Mouse (Mus musculus): Measurements from ENCODE around the gene Vwa3b.

Gene Vwa3b

DNA sequence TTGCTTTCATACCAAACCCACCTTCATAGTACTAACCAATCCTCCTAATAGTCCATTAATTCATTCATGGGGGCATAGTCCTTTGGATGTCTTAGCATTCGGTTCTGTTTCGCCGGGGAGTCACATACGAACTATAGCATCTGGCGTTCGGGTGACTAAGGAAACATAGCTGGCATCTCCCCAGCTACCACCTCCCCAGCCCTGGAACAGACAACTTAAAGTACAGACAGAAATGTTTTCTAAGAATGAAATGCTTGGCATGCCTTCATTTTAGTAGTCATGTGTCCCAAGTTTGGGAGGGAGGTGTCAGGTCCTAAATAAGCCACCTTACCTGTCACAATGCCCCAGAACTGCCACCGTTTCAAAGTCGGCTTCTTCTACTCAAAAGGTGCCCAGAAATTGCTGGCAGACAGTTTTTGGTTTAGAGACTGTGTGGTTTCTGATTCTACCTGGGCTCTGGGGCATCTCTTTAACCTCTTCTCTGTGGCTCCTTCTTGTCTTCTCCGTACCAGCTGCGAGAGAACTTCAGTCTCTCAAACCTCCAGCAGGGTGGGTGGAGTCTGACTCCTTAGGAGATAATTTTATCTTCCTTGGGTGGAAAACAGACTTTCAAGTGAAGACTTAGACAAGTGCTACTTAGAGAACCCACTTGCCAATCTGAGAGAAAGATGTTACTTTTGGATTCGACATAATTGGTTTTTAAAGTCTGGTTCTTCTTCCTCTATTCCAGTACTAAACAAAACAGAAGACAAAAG, 39.4 kb downstream of the Vwa3b start:
- DNase-seq: no peak

DNA sequence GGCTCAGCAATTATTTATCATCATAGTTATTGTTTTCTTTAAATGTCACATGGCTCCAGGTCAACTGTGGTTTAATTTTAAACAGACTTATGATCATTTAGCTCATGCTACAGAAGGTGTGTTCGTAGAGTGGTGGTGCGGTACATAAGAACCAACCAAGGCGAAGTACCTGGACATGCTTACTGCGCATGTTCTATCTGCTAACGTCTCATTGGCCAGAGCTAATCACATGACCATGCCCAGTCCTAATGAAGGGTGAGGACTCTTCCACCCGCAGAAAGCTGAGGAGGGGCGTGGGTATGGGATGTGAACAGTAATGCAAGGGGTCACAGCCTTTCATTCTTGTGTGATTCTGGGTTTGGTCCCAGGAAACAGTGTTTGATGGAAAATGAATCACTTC, 49.4 kb downstream of the Vwa3b start:
- no peak for DNase-seq

DNA sequence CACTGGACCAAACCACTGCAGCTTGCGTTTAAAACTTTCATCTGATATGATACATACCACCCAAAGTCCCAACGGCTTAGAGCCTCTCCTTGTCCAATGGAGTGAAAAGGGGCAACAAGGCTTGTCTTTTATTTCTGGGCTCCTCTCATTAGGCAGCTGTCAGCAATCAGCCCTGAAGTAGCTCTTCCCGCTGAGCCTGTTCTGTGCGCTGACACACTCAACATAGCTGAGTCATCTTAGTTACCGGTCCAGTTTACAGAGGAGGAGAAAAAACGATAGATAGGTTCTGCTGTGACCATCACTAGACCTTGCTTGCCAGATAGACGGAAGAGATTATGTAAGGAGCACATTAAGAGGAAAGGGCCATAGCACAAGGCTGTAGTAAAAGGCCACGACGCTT, 50.9 kb downstream of the Vwa3b start:
- DNase-seq: no peak

DNA sequence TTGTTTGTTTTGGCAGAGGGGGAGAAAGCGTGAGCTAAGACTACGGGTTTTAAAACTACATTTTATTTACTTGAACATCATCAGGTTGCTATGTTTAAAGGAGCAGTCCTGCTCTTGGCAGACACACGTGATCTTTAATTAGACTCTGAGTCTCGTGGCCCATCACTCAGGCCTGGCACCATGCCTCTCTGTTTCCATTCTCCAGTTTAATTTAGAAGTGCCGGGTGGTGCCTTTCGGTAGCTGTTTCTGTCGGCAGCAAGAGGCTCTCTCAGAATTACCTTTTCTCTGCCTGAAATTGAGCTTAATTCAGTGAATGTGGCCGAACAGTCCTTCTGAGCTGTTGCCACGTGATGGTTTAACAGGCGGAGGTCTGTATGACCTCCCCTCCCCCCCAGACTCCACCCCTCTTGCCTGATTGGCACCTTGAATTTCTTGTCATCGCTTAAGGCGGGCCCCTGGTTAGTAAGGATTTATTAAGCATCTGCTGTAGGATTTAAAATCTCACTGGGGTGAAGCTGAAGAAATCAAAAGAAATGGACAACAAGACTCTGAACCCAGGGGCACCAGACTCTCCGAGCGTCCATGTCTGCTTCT, 51.7 kb downstream of the Vwa3b start:
- DNase-seq: no peak

DNA sequence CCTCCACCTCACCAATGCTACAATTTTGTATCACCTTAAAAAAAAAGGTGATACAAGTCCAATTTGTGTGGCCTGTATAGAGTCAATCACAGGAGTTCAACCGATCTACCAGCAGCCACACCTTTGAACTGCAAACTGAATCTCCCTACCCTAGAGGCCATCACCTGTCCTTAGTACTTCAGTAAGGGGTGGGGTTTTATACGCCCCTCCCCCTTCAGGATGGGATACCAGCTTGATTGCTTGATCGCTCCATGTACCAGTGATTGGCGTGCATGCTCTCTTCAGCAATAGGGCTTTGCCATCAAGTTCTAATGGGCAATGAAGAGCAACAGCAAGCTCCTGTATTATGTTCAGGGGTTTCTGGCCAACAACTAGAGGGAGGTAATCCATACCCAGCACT, 54.0 kb downstream of the Vwa3b start:
- no peak for DNase-seq

DNA sequence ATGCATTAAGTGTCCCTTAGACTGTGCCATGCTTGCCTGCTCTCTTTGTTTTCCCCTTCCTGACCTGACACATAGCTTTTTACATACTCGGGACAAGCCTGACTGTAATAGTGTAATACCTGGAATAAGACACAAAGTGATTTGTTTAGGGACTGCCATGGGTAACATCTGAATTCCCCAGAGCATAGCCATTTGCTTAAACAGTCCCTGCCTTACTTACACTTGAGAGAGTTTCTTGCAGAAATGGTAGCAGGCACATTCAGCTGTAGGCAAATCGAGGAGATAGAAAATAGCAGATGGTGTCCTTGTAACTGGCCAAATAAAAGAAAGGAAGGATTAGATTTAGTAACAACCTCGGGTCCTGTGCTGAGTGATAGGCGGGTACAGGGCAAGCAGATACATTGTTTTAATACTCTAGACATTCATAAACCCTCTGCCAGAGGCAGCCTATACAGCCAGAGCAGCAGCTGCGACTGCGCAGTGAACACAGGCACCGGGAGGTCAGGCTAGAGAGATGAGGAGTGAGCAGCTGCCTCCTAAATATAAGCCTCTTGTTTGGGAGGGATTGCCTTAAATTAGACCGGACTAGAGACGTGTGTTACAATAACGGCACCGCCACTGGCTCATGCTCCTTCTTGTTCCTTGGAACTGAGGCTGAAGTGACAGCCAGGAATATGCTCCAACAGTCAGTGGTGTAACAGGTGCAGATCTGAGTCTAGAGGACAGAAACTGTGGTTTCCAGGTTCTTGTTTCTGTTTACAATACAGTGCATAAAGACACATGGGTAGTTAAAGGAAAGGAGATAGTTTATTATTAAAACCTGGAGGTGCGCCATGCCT, 55.2 kb downstream of the Vwa3b start:
- no peak for DNase-seq

DNA sequence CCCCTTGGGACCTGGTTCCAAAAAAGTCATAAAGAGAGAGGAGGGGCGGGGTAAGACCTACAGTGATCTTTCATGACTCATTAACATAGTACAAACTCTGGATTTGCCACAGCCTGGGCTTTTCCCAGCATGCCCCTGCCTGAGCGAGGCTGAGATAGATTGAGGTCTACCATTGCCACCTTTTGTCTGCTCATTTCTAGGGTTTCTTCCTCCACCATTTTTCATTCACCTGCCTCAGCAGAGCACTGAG, 55.7 kb downstream of the Vwa3b start:
- no peak for DNase-seq

DNA sequence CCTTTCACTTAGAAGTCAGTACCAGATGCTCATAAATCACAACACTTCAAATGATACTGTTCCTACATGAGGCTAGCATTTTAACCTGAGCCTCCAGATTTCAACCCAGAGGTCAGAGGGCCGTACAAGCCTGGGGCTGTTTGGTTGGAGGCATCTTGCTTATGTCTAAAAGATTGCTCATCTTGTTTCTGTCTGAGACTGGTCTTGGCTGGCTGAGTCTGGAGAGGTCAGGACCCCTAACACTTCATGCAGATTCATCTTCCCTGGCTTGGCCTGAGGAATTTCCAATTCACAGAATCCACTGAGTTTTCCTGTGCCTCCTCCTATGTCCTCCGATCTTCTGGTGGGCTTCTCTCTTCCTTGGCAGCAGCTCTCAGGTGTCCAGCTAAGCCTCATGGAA, 57.7 kb downstream of the Vwa3b start:
- DNase-seq: no peak

DNA sequence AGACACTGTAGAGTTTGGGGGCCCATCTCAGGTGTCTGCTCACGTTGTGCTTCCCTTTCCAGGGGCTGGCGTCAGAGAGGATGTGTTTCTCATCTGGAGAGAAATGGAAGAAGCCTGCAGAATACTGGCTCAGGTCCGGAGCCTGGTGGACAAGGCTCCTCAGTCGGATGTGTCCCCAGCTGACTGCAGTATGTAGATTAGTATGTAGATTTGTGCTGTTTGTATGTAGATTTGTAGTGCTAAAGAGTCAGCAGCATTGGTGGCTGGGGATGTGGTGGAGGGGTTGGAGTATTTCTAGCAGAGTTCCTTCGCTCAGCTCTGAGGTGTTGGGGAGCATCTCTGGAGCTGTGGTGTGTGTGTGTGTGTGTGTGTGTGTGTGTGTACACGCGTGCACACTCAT, 58.8 kb downstream of the Vwa3b start:
- no peak for DNase-seq

DNA sequence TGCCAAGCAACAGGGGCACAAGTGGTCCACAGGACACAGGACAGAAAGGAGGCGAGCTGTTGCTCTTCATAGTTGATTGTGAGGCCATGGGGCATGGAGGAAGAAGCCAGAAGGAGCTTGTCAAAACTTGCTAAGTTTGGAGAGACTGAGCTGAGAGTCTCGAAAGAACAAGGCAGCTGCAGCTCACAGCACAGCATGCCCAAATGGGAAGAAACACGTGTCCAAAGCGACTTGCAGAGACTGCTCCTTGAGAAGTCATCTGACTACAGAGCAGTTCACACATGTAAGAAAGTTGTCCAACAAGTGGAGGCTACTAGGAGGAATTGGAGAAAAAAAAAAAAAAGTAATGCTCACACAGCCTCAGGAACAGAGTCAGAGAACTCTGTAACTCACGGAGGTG, 62.8 kb downstream of the Vwa3b start:
- DNase-seq: no peak

DNA sequence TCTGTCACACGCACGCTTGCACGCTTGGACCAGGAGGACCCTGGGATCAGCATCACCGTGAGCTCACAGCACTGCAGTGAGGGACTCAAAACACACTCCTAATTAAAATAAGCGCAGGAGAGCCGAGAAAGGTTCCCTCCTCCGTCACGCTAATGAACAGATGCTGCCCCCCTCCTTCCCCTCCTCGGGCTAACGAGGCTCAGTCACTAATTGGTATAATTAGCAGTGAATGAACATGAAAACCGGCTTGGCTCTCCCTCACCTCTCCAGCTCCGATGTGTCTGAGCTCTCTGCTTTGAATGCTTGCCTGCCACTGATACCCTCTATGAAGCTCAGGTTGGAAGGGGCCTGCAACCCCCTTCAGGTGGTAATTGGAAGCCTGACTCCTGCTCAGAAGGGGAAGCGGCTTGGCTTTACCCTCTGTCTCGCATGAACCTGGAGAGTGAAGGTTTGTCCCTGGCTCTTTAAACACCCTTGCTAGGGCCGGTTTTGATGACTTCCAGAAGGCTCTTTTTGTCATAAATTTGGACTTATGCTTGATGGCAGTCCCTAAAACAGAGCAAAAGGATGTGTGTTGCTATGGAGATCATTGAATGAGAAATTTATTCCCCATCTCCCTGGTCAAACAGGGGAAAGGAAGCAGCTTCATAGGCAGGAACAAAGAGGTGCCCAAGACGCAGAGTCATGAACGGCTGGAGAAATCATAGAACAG, 71.1 kb downstream of the Vwa3b start:
- no peak for DNase-seq

DNA sequence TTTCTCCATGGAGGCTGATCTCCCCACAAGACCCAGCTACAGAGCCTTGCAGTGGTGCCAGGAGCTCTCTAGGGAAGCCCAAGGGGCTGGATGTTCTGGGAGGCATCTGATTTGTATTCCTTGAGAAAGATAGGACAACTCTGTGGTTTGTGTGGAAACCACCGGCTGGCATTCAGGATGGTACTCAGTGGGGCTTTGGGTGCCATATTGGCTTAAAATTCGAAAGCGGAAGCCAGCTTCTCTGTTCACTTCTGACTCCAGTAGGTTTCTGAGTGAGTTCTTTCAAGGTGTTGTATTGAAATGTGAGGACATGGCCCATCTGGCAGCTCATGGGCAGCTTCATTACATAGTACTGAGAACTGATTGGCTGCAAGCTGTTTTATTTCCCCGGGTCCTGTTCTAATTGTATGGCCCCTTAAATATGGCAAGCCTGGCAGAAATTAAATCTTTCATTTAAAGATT, 71.7 kb downstream of the Vwa3b start:
- DNase-seq: no peak

DNA sequence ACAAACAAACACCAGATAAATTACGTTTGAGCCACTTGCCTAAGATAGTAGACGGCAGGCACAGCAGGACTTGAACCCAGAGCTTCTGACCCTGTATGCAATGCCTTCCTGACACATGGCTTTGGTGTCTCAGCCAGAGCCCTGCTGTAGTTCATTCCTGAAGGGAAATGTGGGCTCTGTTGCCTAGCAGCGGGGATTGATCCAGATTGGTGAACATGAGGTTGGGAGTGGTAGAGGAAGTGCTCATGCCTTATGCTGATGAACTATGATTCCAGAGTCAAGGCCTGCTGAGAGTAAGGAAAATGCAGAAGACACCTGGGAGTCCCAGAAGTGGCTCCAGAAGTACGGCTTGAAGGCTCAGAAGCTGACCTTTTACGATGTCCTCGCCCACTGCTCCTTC, 74.0 kb downstream of the Vwa3b start:
- no peak for DNase-seq

DNA sequence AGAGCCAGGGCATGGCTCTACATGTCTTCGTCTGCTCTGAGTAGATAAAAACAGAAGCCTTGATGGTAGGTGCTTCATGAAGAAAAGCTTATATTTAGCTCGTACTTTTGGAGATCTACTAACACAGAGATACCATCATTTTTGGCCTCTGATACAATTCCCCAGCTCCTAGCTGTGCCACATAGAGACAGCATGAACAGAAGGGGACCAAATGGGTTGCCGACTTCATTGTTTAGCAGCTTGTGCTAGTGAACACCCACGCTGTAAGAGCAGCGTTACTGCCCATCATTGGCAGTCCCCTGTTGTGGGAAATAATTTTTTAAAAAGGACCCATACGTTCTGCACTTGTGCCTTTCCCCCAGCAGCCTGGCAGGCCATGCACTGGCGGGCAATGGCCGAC, 74.6 kb downstream of the Vwa3b start:
- no peak for DNase-seq

DNA sequence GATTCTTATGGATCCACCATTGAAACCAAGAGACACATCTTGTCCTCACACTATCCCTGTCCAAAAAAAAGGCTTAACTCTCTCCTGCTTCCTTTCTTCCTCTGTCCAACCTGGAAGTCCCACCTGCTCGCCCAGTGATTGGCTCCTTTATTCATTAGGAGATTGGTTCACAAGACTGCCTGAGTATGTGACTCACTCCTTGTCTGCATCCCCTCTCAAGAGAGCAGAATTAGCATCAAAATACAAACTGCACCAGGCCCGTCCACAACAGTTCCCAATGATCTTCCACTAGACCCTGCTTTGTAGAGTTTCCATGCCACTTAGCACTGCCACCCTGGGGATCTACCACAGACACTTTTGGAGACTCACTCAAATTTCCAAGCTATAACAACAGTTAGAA, 75.3 kb downstream of the Vwa3b start:
- no peak for DNase-seq

DNA sequence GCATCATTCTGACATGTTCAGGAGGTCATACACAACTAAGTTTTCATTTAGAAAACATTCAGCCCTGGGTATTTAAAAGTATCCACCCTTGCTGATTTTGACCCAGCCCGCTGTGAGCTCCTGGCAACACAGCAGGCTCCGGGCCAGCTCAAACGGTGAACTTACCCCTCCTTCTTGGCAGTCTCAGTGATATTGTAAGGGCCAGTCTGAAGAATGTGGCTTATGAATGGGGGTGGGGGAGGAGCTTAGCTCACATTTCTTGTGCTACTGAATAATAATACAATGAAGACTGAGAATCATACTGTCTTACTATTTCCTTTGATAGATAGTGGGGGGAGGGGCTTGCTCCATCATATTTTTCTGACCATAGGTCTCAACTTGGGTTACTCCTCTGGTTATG, 78.8 kb downstream of the Vwa3b start:
- DNase-seq: no peak

DNA sequence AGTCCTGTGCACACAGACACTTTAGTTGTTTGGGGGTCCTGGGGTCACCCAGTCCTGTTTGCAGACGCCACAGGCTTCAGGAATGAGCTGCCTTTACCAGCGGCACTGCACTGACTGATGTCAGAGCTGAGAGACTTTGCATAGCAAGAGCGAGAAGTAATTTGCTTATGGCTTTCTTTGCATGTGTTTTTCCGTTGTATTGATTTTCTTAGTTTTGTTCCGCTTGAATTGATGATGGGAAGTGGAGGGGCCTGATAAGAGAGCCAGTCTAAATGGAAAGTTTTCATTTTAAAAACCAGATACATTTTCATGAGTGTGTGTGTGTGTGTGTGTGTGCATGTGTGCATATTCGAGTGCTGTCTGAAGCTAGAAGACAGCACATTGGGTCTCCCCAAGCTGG, 87.4 kb downstream of the Vwa3b start:
- no peak for DNase-seq

DNA sequence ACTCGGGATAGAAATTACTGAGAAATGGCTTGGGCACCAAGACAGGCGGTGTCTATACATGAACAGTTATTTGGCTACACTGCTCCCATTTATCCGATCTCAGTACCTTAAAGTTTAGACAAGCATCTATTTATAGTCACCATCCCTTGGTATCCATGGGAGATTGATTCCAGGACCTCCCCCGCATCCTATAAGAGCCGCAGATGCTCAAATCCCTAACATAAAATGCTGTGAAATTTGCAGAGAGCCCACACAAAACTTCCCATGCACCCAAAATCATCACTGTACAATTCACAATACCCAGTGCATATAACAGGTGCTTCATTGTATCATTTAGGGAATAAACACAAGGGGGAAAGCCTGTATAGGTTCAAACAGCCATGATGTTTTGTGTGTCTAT, 89.5 kb downstream of the Vwa3b start:
- no peak for DNase-seq

DNA sequence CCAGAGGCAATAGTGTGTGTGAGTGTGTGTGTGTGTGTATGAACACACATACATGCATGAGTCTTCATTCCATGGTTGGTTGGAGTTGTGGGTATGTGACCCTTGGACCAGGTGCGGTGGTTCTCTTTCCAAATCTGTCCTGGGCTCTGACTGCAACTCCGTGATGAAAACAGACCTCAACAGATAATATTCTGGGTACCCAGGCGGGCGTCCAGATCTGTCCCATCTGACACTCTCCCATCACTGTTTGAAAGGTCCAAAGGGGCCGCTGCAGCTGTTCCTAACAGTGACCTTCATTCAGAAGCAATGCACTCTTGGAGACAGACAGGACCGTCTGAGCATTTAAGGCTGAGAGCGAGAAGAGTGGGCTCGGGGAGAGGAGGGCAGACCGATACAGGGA, 90.2 kb downstream of the Vwa3b start:
- DNase-seq: no peak

DNA sequence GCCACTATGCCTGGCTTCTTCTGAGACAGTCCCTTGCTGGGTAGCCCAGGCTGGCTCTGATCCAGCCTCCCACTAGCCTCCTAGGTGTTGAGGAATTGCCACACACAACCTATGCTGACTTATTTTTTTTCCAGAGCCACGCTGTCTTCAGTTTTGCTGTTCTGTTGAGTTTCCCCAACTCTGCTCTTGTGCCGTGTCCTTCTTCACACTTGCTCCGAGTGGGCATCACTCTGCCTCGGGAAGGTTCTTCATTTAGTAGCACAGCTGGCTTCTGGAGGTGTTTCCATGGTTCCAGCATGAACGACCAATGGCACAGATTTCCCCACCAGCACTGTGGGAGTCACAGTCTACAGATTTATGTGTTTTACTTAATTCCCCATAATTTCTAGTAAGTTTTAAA, 91.6 kb downstream of the Vwa3b start:
- no peak for DNase-seq

DNA sequence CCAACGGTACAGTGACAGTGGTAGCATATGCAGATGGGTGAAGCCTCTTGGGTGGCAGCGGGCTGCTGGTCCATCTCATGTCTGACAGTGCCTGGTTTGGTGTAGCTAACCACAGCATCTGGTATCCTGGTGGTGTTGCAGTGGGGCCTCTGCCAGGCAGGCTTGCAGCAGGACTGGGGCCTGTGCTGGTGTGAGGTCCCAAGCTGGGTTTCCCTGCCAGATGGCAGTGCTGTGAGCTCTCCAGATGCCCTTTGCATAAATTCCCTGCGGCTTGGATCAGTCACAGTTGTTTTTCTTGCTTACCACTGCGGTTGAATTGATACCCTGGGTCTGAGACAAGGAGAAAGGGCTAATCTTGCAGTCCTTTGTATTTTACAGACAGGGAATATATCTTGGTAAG, 95.9 kb downstream of the Vwa3b start:
- no peak for DNase-seq

DNA sequence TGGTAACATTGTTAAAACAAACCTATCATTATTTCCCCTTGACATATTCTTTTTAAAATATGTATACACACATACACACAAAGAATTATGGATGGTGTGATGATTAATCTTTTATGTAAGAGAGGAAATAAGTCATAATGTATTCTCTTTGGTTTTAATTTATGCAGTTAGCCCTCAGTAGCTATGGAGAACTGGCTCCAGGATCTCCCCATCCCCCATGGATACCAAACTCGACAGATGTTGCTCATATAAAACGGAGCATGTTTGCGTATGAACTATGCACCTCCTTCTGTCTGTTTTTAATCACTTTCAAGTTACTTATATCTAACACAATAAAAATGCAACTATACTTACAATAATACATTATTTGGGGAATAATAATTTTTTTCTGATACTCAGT, 96.4 kb downstream of the Vwa3b start:
- DNase-seq: no peak

DNA sequence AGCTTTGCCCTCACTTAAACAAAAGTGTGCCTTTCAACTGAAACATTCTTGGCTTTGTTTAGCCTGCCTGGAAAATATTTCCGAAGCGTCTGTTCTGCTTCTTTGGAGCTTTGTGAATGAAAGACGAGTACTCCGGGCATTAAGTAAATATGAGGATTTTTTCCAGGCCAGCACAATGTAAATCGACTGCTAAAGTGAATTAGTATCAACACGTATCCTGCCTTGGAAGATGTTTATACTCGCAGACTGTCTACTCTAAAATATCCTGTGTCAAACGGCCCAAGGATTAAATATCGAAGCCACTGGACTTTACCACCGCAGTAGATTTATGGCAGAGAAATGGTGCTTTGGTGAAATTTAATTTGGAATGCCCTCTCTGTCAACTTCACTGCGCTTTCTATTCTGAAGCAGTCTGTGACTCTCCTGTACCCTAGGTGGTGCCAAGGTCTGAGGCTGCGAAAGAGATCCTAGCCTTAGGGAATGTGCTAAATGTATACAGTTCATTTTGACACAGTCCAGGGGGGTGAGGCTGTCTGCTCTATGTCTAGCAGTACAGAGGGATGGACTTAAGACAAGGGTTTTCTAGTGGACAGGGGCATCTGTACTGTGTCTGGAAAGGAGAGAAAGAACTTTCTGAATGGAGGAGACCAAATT, 98.4 kb downstream of the Vwa3b start:
- DNase-seq: no peak
